Mouse (Mus musculus): ENCODE measurements around the gene Naa50.

Gene Naa50

DNA sequence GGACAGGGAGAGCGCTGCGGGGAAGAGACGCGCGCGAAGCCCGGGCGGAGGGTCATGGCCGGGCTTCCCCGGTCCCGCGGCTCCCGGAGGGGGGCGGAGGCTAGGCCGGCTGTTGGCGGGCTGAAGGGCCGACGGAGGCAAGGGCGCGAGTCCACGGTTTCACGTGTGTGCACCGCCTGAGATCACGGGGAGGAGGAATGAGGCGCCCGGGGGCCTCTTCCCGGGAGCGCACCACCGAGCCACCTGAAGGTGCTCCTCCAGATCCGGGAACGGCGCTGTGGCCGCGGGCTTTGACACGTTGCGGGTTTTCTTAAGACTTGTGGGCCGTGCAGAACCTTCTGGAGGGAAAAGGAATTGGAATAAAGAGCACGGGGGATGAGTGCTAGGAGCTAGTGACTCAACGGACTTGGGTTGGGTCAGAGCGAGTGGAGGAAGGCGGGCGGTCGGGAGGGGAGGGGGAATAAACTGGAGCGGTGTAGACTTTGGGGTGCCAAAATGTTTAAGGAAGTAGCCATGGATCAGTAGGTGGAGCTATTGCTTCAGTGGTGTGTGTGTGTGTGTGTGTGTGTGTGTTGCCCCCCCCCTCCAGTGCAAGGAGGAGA, 657 bp downstream of the Naa50 start:
- DNase-seq (ENCODE audit: low spot score): peak; percentile 74

DNA sequence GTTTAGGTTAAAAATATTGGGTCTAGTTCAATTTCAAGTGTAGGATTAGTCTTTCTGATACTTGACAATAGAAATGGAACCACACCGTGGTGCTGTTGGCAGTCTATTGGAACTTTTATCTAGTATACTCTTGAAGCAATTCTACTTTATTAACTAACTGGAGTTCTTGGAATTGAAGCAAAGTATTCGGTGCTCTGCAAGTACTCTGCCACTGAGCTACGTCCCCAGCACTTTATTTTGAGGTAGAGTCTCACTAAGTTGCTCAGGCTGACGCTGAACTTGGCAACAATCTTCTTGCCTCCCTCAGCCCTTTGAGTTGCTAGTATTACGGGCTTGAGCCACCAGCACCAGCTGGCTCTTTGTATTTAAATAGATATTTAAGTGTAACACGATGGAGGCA, 1.9 kb downstream of the Naa50 start:
- DNase-seq (ENCODE audit: low spot score): peak; percentile 40

DNA sequence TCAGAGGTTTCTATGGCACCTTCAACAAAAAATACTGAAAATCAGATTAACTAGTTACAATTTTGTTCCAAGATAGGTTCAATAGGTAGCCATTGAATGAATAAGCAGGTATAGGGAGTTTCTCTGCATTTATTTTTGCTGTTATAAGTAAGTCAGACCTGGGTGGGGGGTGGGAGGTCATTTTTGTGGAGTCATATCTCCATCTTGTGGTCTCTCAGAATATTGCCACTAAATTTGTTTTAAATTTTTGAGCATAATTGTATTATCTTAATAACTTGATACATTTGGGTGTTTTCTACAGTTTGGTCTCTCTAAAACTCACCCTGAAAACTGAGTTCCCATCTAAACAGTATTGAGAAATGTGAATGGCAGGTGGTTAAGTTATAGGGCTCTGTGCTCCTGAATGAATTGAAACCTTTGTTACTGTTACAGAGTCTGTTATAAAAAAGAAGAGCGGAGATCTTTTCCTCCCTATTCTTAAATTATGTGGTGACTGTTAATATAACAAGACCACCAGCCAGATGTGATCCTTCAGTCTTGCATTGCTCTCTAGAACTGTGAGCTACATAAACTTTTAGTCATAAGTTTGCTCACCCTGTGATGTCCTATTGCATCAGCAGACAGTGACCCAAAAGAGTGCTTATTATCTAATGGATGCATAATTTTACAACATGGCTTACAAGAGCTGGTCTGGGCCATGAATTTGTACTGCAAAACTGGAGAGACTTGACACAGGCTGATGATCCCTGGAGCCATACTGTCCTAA, 9.6 kb downstream of the Naa50 start:
- no peak for DNase-seq (ENCODE audit: low spot score)

DNA sequence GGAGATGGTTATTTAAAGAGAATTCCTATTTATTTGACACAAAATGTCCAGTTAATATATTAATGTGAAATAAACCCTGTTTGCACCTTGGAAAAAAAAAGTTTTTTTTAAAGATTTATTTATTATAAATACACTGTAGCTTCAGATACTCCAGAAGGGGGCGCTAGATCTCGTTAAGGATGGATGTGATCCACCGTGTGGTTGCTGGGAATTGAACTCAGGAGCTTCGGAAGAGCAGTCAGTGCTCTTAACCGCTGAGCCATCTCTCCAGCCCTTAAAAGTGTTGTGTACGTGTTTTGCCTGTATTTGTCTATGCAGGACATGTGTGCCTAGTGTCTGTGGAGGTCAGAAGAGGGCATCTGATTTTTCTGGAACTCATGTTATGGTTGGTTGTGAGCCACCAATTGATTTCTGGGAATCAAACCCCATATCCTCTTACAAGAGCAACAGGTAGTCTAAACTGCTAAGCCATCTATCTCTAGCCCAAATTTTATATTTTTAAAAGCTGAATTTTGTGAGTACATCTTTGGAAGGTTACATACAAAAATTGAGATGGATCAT, 14.9 kb downstream of the Naa50 start:
- DNase-seq (ENCODE audit: low spot score): no peak

DNA sequence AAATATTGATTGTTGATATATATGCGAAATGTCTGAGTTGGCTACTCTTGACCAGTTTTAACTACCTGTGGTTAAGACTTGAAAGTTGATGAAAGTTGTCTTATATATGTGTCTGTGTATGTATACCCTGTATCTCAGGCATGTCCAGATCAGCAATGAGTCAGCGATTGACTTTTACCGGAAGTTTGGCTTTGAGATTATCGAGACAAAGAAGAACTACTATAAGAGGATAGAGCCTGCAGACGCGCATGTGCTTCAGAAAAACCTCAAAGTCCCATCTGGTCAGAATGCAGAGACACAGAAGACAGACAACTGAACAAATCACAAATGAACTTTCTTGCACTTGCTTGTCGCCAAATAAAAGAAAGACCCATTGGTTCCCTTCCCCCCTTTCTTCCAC, 19.7 kb downstream of the Naa50 start:
- no peak for DNase-seq (ENCODE audit: low spot score)

DNA sequence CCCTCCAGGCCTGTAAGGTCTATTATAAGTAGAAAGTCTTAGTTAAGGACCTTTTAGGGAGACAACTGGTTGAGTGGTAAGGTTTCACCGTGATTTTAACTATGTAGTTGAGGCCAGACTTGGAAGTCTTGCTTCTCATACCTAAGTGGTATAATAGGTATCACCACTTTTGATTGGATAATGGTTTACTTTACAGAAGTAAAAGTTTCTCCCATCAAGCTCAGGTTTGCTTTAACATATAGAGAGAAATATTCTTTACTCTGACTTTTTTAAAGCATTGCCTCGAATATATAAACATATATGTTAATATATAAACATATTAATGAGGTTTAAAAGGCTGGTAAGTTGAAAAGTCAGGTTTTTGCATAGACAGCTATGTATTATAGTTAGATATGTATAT, 24.2 kb downstream of the Naa50 start:
- DNase-seq (ENCODE audit: low spot score): no peak

DNA sequence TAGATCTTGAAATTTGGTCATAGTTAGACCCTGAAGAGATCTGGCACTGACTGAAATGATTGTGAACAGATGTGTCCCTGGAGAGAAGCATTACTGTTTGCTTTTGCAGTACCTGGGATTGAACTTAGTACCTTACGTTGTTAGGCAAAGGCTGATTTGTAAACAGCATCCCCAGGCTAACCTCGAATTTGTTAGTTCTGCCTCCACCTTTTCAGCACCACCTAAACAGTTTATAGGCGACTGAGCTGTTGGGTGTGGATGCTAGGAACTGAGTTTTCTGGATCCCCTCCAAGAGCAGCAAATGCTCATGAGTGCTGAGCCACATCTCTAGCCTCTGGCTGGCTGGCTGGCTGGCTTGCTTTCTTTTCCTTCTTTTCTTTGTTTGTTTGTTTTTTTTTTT, 25.6 kb downstream of the Naa50 start:
- no peak for DNase-seq (ENCODE audit: low spot score)

DNA sequence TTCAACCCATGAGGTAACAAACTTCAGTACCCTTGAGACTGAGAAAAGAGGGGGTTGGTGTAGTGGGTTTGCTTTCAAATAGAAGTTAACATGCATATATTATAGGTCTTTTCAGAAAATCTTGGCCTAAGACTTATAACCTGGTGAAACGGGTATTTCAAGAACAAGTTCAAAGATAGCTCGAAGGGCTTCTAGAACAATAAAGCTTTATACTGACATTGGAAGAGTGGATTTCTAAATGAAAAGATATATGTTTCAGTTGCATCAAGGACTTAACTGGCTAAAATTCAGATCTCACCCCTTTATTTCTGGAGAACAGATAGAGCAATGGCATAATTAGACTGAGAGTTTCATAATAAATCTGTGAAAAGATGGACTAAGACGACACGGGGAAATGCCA, 29.4 kb downstream of the Naa50 start:
- no peak for DNase-seq (ENCODE audit: low spot score)

DNA sequence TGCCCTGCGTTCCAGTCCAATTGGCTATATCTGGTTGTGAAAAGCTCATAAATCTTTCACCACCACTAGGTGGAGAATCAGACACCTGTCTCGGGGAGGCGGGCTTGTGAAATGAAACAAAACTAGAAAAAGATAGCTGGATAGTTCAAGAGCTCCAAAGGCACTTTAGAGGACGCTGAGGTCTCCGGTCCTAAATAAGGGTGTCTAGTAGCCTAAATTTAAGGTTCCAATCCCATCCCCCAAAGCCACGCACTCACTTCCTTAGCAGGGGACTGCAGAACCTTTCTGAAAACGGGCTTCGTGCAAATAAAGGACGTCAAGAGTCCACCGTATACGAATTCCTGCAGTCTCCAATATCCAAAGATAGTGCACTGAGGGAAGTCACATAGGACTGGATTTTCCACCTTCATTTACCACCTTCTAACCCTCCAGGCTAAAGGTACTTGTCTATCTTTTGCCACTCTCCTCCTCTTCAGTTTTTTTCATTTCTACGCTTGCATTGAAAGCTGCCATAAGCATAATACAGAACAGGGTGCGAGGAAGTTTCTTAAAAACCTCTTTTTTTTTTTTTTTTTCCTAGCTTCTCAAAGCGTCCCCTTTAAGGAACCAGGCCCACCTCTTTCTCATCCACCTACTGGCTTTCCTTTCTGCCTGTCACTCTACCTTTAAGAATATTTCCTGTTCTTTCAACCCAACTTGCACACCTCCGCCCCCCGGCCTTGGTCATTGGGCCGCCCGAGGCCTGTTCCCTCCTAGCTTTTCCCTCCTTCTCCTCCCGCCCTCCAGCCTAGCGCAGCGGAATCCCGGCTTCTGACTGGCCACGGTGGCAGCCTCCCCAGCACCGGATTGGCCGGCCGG, 32.9 kb downstream of the Naa50 start:
- DNase-seq (ENCODE audit: low spot score): peak; percentile 95

DNA sequence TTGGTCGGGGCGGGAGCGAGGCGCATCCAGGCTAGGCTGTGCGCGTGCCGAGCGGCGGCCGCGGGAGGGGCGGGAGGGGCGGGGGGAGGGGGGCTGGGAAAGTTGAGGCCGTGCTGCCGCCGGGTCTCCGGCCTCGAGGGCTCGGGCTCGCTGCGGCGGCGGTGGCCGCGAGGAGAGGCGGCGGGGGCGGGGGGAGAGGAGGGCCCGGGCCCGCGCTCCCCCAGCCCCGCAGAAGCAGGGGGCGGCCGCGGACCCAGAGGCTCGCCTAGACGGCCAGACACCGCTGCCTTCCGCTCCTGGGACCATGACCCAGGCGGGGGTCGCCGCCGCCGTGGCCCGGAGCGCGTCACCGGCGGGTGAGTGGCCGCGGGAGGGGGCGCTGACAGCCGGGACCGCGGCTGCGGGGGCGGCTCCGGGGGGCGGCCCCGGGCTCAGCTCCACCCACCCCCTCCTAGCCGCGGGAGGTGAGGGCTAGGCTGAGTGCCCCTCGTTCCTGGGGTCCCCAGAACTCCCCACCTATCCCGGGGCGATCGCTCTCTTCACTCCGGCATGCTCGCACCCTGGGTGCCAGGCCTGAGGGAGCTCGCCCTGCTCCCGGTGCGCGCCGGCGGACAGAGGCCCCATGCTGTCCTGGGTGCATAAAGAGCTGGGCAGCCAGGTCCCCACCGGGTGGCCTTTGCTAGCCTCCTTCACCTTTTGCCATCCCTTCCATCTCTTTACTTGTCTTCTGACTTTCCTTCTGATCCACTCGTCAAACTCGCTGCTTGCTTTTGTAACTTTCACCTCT, 33.7 kb downstream of the Naa50 start, which contains the start of gene Usf3:
Usf3 (plus strand) TSS at position 92 of the 787 bp plus-strand sequence.
- DNase-seq (ENCODE audit: low spot score): peak; percentile 42

DNA sequence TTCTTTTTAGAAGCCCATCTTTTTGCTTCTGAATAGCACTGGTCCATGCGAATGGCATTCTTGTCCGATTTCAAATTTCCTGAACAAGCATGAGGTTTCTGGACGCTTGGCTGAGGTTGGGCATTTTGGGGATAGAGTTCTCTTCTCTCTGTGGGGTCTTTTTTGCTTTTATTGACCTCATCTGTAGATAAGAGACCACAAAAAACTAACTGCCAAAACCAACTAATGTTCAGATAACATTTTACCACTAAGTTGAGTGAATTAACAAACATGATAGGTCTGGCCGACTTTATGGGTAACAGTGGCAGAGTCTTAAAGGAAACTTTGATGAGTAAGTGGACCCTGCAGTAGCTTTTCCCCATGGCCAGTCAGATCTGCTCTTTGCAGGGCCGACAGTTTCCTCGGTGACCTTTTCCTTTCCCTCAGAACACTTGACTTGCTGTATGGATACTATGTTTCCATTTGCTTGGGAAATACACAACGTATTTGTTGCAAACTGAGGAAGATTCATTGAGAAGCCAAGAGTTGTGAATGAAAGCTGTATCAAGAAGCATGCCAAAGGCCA, 34.4 kb downstream of the Naa50 start:
- DNase-seq (ENCODE audit: low spot score): no peak

DNA sequence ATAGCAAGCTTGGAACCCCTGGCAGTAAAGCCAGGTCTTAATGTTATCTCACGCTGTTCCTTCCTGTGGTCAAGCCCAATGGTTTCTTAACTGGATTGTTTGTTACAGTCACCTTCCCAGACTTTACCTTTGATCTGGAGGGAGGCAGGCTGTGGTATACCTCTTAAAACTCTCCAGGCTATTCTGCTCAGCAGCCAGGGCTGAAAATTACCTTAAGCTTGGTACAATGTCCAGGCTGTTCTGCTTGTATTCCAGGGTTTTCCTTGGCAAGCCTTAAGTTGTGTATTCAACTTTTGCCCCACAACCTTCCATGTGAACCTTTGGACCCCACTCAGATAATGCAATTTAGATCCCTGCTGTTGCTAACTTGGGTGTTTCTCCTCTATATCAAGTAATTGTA, 35.4 kb downstream of the Naa50 start:
- DNase-seq (ENCODE audit: low spot score): no peak

DNA sequence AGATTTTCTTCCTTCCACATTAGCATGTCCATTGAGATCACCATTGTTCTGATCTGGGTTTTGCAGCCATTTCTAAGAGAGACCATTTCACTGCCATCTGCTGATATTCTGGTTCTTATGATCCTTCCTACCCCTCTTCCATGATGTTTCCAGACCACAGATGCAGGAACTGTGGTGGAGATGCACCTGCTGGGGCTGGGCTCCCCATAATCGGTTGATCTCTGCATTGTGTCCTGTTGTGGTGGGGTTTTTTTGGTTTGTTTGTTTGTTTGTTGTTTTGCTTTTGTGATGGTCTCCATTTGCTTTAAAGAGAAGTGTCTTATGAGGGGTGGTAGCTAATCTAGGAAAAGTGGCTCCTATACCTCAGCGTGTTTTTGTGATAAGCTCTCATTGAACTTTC, 36.9 kb downstream of the Naa50 start:
- no peak for DNase-seq (ENCODE audit: low spot score)

DNA sequence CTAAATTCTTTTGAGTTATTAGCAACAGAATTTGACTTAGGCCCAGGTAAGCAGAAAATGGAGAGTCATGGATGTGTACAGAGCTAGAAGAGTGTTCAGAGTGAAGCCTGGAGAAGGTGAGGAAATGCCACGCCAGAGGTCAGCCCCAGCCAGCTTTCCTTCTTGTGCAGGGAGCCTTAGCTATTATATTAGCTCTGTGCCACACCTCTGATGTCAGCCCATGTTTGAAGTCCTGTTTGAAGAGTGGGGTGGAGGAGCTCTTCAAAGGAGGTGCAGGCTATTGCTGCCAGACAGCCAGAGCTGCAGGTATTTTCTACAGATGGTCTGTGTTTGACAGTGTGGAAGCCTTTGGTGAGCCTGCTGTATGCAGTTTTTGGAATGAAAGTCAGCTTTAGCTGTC, 38.9 kb downstream of the Naa50 start:
- no peak for DNase-seq (ENCODE audit: low spot score)

DNA sequence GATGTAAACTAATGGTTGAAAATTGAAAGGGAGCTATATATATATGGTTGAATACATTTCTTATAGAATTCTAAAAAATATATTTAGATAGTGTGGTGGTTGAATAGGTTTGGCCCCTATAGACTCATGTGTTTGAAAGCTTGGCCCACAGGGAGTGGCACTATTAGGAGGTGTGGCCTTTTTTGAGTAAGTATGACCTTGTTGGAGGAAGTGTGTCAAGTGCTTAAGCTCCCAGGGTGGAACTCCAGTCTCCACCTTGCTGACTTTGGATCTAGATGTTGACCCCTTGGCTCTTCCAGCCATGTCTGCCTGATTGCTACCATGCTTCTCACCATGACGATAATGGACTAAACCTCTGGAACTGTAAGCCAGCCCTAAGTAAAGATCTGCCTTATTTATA, 43.0 kb downstream of the Naa50 start:
- DNase-seq (ENCODE audit: low spot score): no peak

DNA sequence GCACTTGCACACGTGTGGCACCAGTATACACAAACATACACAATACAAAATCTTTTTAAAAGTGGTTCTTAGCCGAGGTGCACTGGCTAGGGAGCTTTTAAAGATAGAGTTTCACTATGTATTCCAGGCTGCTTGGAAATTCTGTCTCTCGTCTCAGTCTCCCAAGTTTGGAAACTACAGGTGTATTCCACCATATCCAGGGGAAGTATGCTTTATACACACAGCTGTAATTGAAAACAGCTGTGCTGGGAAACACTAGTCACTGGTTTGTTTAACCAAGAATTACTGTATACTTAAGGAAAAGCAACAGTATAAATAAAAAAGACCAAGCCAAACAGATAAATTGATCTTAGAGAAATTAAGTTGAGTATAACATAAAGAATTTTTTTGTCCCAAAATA, 45.1 kb downstream of the Naa50 start:
- DNase-seq (ENCODE audit: low spot score): no peak

DNA sequence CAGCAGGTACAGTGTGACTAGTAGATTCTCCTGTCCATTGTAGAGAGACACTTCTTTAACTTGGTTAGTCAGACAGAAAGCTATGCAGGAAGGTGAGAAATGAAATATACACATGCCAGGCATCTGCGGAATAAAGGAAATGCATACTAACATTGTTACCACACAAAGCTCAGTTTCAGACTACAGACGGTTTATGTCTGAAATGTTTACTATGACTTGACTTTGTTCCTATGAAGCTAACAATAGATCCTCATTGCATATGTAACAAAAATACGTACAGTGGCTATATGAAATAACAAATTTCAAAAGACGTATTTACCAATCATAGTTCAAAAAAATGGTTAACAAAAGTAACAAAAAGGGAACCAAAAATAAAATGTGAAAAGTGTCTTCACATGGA, 47.5 kb downstream of the Naa50 start:
- DNase-seq (ENCODE audit: low spot score): no peak

DNA sequence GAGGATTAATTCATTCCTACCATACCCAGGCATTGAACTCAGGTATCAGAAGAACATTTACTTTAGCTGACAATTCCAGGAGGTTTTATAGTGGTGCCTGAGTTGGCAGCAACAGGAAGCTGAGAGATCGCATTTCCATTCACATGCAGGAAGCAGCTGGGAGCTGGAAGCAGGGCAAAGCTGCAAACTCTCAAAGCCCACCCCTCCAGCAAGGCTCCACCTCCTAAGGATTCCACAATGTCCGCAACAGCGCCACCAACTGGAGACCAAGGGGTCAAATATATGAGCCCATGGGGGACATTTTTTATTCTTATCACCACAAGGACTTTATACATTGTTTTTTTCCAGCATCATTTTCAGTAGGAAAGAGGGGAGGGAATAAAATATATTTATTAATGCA, 49.1 kb downstream of the Naa50 start:
- DNase-seq (ENCODE audit: low spot score): no peak

DNA sequence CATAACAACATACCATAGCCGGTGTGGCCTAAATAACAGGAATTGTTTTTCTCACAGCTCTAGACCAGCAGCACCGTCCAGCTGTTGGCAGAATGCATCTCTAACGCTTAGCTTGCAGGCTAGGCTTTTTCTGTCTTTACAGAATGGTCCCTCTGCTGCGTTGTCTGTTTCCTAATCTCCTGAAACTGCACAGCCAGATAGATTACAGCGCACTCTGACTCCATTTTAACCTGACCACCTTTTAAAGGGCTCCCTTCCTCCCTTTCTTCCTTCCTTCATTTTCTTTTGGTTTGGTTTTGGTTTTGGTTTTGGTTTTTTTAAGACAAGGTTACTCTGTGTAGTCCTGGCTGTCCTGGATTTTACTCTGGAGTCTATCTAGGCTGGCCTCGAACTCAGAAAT, 50.4 kb downstream of the Naa50 start:
- DNase-seq (ENCODE audit: low spot score): no peak

DNA sequence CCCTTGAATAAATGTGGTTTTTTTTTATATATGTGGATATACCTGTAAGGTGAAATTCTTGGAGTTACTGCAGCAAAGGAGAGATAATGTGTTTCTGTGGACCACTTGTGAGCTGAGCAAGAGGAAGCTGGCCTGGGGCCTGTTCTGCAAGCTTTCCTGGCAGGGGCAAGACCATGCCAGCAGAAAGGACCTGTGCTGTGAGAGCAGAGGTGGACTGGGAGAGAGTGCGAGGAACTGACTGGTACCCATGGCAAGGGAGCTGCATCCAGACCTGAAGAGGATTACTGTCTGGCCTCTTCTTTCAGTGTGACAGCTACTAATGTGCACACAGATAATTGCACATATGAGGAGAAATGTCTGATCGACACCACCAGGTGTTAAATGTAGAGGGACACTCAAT, 51.3 kb downstream of the Naa50 start:
- no peak for DNase-seq (ENCODE audit: low spot score)

DNA sequence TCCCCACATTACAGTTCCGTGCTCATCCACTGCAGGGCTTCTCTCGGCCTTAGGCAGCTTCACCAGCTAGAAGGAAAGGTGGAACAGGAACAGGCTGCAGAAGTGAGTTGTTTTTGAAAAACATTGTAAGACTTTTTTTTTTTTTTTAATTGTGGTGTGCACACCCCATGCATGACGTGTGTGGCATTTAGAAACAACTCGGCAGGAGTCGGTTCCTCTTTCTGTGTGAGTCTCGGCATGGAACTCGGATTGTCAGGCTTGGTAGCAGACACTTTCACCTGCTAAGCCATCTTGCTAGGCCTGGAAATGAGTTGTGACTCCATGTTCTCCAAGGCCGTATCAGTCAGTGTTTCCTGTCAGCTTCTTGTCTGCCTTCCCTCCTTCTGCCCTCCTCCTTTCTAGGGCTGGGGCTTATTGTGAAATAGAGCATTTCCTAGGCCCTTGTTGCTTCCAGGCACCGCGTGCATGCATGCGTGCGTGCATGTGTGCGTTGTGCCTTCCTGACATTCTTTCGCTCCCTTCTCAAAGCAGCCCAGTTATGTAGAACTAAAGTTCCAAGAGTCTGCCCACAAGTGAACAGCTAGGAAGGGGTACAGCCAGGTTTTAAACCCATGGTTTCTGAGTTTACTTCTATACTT, 59.6 kb downstream of the Naa50 start:
- DNase-seq (ENCODE audit: low spot score): no peak
